Comparison of ENCODE assay signal across 7 mouse cellular contexts in the genomic region with DNA sequence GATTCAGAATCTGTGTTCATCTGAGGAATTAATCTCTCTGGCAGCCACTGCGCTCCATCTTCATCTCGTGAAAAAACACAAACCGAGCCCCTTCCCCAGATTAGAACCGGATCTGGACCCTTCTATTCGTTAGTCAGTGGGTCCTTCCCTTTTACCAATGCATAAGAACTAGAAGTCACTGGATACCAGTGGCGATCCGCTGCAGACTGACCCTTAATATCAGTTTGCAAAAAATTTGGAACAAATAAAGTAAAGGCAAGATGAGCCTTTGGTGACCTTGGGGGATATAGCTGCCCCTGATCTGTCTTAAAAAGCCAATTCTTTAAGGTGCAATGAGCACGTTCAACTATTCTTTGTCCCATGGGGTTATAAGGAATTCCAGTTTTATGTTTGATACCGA. TPM values are rescaled to one million over a fixed set of nuclear protein-coding genes. Genes with fewer than 3 reads are reported as not detected.
"Had no signal": no experiment of that assay in that cellular context is flagged by ENCODE, and none has a peak within 500 bp of the region (broad histone marks: within the 10 kb centered on the region; RNA-seq: fewer than 3 reads in every experiment).

No protein-coding gene starts in this region.

RNA-seq across cellular contexts. Expression of a gene that starts 37.9 kb away (rescaled TPM):
- total RNA-seq: layer of hippocampus, adult 2 months; layer of hippocampus, postnatal 10 days; layer of hippocampus, postnatal 36 days; left cerebral cortex, adult 2 months; left cerebral cortex, postnatal 36 days; liver, adult 2 months; megakaryocyte, adult 5-6 weeks had no signal

RNA-seq across cellular contexts. Expression of a gene that starts 55.1 kb away (rescaled TPM):
- total RNA-seq: liver, adult 2 months; megakaryocyte, adult 5-6 weeks had no signal

RNA-seq across cellular contexts. Expression of a gene that starts 55.6 kb away (rescaled TPM):
- total RNA-seq: liver, adult 2 months; megakaryocyte, adult 5-6 weeks had no signal
